Mouse (Mus musculus): ENCODE measurements around the gene Dbh.

GRCm38 (mm10) chr2:27166074-27166473 is 1.0 kb downstream of the Dbh start:
- TF ChIP-seq POLR2A (IDR thresholded peaks at IDR 0.05; ENCODE audit: borderline replicate concordance, extremely low read depth, insufficient read depth, insufficient read length, poor library complexity, severe bottlenecking) = no peak
- no peak for TF ChIP-seq CTCF (IDR thresholded peaks at IDR 0.05; ENCODE audit: borderline replicate concordance, extremely low read depth, insufficient read depth, insufficient read length)

Measured in brain, embryonic 14.5 days (tissue).